Mouse (Mus musculus) inflammation-experienced regulatory T-cells, adult 6 months (primary cell): ENCODE measurements around the gene Abcg1. TPM values are rescaled to one million over a fixed set of nuclear protein-coding genes. Genes with fewer than 3 reads are reported as not detected.

ENCODE experiments used
- ATAC-seq: one replicate; pipeline ENCODE4 v1.8.0; 2017
- polyA plus RNA-seq, 3 experiments: library from polyadenylated mRNA; unstranded; fragments of 100-300 nt; shearing (Covaris generic); gene quantifications; one replicate each; pipeline ENCODE4 v1.2.1; 2017

Abcg1 gene
- polyA plus RNA-seq, 3 experiments from 2014 or later: 67.1 to 113 (median 95.6) TPM

DNA sequence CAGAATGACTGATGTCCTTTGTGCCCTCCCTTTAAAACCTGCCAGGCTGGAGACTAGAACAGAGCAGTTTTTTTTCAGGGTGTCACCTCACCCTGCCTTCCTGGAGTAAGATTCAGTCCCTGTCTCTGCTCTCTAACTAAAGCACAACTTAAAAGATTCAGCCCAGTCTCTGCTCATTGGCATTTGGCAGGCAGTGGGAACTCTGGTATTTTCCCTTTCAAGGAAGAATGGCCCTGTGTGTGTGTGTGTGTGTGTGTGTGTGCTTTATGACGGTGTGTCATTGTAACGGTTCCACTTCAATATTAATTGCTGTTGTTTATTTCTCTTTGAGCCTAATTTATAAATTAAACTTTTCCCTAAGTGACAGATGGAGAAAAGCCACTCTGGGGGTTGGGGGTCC, 14.7 kb upstream of the Abcg1 start:
- ATAC-seq: no peak

DNA sequence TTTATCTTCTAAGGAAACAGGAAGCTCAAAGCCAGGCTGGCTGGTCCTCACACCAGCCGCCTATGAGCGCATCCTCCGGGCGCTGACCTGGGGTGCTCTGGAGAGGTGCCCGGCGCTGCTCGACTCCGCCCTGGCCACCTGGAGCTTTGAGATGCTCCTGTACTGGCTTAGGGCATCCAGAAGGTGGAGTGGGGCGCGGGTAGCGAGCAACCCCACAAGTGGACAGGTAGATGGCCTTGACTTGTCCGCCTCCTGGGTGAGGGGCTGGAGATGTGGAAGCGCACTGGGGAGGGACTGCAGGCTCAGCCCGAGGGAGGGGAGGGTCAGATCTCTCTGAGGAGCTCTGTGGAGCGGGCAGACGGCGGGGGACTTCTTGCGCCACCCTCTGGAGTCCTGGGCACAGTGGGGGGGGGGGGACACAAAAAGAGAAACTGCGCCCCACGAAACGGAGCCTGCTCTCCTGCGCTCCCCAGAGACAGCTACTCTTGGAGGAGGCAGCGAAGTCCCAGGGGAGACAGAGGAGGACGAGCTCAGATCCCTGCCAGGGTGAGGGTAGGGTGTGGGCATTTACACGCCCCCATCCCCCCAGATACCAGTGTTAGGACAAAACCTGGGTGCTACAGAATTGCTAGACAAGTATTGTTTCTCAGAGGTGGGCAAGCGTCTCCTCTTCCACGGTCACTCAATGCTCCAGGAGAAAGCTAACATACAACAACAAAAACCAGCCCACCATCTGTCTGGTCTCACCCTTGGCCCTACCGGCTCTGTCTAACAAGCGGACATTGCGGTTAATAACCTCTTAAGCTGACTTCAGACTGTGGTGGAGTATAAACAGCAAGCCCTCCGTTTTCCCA, 643 bp downstream of the Abcg1 start:
- no peak for ATAC-seq

DNA sequence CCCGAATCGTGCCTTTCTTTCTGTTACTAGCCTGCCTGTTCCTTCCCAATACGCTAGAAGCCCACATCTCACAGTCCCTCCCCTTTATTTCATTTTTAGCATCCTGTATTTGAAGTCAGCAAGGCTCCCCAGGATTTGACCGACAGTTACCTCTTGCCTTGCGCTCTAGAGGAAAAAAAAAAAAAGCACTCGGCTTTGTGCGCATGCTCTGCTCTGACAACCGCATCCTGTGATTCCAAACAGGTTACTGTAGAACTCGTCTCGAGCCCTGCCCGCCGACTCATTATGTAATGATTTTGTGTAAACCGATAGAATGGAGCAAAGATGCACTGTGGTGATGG, 1.2 kb downstream of the Abcg1 start:
- ATAC-seq: peak; percentile 74

DNA sequence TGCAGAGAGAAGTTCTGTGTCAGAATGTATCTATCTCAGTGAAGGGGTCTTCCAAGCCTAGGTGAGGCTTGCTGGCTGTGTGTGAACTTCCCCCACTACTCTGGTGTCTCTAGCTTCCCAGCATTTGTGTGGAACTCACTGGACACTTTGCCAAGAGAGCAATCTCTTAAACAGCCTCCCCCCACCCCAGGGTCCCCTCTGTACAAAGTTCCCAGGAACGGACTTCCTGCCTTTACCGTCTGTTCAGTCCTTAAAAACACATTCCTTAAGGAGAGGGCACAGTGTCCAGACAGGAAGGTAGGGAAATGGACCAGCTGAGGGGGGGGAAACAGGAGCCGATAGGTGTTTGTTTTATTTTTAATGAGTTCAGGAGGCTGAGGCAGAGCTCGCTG, 2.7 kb downstream of the Abcg1 start:
- ATAC-seq: no peak

DNA sequence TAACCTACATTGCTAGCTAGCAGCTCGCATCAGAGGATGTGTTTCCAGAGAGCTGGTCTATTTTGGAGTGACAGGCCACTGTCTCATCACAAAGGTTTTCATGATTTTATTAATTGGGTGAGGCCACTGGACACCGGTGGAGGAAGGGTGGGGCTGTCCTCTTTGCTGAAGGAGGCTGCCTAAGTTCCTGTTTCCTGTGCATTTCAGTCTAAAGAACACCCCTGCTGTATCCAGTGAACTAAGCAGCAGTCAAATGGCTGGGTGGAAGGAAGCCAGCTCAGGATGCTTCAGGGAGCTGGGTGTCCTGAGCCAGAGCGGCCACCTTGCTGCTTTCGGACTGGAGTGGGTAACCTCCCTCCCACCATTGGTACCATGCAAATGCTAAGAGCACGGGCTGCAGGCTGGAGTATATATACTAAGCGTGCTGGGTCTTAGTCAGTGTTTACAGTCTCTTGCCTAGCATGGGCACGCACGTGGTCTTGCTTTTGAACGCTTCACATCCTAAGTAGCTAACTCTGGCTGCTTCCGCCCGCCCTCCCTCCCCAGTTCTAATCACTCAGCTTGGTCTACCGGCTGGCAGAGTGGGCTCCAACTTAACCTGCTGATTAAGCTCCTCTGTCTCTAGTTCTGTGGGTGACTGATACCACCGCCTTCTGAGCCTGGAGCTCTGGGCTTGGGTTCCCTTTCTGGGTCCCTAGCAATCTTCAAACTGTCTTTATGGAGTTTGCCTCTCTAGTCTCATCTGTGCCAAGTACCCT, 3.3 kb downstream of the Abcg1 start:
- ATAC-seq: peak; percentile 51

DNA sequence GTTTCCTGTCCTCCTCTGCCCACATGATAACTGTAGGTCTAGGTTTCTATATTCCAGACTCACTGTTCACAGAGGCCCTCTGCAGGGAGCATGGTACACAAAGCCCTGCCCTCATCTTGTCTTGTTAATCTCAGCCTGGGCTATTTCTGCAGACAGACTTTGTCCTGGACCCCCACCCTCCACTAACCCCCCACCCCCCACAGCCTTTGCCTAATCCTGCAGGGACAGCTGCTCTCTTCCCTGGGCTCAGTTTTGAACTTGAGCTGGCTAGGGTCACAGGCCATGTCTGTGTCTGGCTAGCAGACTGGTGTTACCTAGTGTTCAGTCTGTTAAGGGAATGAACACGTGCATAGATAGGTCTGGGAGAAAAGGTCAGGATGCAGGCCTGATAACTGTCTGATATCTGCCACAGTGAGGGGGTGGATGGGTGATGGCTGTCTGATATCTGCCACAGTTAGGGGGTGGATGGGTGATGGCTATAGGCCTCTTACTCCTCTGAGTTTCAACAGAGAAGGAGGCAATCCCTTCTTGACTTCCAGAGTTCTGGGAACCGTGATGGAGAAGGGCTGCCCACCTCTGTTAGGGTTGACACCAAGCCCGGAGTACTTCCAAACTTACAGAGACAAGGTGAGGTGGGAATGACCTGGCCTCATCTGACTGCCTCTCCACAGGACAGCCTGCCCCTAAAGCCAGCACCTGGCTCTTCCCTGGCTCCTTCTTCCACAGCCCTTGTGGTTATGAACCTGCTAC, 4.0 kb downstream of the Abcg1 start:
- no peak for ATAC-seq

DNA sequence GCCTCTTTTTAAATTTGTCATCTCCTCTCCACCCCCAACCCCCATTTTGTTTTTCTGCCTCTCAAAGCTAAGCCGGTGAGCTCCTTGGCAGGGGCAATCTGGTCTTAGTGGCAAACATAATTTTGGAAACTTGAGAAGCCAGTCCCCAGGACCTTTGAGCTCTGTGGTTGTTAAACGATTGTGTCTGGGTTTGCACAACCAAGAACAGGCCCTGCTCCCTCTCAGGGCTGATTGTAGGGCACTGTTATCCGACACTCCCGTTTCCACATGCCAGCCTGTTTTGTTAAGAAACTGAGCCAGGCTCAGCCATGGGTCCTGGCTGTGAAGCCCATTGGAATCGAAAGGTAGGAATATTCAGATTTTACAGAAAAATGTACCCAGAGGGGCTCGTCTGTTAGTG, 8.6 kb downstream of the Abcg1 start:
- no peak for ATAC-seq

DNA sequence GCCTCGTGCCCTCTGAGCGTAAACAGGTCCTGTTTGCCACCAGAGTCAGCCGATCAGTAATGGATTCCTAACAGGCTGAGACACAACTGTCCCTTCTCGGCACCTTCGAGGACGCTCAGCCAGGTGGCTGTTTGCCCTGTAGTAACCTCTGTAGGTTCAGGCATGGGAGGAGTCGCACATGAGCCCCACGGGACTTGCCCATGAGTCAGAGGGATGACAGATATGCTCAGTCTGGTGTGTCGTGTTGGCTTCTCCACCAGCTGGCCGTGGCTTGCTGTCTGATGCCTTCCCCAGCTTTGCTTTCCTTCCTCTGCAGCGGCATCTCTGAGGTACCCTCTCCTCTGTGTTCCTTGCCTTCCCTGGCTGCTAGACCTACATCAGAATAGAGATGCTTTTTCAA, 9.6 kb downstream of the Abcg1 start:
- ATAC-seq: peak; percentile 98

DNA sequence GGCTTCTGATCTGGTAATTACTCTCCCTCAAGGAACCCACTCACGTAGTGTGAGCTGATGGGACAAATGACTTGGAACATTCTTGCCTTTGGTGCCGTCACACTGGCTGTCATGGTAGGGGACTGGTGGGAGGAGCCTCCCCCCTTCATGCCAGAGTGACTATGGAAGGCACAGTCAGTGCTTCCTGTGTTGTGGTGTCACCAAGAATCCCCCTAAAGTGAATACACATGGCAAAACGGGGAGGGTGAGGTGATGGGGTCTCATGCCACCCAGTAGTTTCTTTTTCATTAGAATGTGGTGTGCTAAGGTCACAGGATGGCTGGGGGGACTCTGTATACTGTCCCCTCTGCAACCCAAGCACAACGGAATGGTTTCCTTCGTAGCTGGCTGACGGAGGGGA, 11.6 kb downstream of the Abcg1 start:
- no peak for ATAC-seq

DNA sequence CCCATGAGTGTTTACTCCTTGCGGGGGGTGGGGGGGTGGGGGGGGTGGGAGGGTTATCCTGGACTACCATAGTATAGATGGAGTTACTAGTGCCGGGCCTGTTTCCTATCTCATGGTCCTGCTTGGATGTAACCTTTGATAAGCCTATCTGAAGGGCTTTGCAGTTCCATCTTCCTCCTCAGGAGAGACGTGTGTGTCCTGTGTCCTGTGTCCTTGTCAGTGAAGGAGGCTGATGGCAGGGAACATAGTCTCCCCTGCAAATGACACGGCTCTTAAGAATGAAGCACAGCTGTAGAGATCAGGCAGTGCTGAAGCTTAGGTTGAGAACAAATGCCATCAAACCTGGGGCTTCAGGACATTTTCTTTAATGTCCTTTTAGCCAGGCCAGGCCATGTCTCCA, 12.4 kb downstream of the Abcg1 start:
- no peak for ATAC-seq

DNA sequence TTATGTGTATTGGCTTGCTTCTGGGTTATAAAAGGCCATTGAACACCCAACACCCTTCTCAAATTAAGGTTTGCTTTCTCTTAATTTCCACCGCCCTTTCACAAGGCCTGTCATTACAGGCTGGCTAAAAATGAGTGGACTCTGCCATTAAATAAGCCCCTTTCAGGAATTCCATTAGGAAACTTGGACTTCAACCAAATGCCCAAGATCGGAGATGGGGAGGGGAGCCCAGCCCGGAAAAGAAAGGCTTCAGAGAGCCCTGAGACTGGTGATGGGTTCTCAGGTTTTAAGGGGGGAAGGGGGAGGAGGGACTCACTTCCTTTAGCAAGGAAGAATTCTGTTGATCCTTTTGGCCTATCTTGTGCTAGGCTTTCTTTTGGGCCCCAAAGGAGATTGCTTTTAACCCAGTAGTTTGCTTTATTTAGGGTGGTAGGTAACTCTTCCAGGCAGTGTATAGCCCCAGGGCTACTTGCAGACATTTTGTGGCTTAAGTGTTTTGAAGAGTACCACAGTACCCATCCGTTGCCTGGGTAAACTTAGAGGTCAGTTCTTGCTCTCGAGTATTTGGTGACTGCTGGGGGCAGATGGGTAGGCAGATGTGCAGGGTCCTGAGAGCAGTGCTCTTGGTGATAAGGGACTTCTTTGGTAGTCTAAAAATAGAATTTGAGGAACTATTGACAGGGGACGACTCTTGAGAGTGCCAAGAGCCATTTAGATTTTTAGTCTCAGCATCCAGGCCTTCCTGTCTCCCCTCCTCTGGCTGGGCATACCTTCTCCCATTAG, 13.1 kb downstream of the Abcg1 start:
- no peak for ATAC-seq

DNA sequence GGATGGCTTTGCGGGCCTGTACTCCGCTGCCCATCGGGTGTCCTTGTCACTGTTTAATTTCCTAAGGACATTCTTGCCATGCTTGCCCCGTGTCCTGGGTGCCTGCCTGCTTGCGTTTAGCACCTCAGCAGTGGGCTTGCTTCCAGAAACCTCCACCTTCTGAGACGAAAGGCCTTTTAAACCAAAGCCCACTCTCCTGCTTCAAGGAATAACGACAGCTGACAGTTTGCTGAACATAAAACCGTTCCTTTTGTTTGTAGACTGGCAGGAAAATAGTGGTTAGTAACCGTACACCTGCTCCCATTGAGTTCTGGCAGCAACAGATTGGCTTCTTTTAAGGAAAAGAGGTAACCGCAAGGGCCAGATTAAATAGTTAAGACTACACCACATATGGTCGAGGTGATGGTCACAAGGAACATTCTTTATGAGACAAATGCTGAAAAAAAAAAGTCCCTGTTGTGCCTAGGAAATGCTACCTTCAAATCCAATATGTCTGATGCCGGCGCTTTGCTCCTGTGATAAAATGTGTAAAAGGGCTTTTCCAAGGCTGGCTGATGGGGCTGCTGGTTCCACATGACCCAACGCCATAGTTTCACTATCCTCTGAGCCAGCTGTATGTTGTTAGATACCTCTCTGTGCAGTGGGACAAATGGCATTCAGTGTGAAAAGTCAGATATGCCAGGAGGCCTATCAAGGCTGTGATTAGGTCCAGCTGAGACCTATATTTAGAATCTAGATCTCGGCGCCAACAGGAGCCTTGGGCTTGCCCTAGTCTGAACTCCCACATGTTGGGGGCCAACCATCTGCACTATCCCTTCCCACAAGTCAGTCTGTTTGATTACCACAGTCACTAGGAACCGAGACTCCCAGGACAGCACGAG, 14.2 kb downstream of the Abcg1 start:
- ATAC-seq: no peak

DNA sequence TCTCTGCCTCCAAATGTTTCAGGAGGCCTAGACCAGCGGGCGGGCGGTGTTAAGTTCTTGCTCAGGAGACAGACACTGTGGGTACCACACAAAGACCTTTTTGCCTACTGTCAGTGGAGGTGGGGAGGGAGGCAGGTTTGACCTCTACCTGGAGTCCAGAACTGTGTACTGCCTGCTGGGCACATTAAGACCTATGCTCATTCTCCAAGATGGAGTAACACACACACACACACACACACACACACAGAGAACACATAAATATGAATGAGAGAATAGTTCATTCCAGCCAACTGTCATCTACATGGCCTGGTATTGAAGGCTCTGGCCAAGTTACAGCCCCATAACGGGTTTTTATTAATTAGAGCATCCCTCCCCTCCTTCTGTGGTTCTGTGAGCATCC, 15.4 kb downstream of the Abcg1 start:
- no peak for ATAC-seq

DNA sequence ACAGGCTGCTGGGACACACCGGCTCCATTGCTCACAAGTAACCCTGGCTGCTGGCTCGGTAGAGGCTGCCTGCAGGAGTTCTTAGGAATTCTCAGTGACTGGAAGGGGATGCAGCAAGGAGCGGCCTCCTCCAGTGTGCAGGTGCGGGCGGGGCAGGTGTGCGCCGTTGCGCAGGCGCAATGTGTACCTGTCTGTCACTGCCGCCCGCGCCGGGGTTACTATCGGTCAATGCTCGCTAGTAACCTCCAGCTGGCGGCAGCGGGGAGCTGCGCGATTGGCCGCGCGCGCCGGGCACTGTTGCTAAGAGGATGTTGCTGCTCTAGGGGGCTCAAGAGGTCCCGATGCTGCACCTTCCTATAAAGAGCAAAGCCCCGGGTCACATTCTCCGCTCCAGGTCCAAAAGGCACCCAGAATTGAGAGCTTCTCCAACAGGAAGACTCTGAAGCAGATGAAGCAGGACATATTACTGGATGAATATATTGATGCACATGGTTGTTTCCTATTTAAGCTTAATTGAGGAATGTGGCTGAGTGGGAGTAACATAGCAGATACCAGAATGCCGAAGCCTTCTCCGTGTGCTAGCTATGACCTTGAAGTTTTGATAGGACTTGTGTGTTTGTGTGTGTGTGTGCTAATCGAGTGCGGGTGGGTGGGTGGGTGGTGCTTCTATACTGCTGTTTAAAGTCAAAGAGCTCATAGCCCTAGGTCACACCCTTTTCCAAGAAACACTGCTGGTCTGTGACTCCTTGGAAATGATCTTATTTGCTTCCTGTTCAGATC, 16.0 kb downstream of the Abcg1 start:
- peak; percentile 57 for ATAC-seq

DNA sequence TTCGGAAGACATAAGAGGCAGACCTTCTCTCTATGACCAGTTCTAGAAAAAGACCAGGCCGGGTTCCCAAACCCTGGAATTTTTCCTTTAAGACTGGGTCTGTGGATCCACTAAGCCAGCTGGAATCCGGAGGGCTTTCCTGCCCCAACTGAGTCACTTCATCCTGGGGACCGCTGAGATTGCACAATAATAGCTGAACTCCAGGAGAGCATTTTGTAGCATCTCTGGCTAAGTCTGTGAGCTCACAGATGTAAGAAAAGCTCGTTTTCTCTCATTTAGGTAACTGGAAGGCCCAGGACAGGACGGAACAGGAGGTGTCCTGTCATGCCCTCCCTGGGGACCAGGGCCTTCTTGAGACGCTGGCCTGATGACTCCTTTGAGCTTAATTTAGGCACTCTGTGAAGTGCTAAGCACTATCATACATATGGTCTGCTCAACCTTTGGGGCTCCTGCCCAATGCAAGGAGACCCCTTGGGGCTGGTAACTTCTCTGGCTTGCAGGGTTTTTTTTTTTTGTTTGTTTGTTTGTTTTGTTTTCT, 16.6 kb downstream of the Abcg1 start:
- no peak for ATAC-seq

DNA sequence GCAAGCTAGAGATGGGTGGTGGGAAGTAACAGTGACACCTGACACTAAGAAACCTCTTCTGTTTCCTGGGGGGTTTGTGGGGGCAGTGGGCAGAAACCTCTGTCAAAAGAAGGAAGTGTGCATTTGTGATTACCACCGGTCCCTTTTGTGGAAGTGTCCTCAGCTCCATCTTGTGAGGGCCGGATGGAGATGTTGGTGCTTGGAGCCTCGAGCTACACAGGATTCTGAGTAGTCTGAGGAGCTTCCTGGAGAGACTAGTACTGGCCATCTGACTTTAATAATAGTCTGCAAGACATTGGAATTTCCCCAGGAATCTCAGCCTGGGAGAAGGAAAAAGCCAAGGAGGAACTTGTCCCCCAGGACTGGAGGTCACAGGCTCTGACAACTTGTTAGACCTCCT, 17.2 kb downstream of the Abcg1 start:
- ATAC-seq: no peak

DNA sequence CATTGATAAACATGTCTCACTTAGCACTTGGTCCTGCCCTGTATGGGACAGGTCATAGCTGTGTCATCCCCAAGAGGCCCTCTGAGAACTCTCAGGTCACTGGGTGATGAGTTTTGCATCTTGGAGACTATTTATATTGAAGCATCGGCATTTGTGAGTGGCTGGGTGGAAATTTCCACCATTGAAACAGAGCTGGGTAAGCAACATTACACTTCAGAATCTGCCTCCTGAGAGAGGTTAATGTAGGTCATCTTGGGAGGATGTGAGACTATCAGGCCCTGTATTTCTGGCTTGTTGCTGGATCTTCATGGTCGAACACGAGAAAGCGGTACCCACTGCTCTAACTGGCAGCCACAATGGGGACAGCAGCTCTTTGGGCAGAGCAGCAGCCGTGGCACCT, 18.0 kb downstream of the Abcg1 start:
- ATAC-seq: peak; percentile 64

DNA sequence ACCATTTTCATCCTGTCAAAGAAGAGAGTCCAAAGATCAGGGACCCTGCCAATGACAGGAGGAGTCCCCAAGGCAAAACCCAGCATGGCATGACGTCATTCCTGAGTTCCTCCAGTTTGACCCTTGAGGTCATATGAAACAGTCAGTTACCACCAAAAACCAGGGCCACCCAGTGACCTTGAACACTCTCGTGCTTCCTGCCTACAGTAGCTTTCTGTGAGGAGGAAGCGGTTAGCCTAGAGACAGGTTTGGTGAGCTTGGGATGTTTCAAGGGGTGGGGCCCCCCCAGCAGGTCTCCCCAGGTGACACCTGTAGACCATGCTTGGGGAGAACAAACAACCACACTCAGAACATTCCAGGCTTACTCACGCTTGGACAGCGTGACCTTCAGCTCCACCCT, 20.1 kb downstream of the Abcg1 start:
- peak; percentile 46 for ATAC-seq

DNA sequence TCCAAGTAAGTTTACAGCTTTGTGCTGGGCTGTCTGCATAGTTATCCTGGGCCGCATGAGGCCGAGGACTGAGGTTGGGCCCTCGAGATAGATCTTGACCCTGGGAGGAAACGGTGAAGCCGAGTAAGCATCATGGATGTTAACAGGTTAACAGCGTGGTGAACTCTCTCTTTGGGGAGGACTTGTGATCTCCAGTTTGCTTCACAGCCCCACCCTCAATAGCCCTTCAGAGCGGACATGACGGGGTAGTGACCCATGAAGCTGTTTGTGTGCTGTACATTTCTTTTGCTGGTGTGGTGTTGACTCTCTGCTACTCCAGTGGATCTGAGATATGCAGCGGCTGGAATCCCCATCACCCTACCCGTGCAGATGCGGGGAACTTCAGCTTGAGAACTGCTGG, 21.1 kb downstream of the Abcg1 start:
- ATAC-seq: no peak

DNA sequence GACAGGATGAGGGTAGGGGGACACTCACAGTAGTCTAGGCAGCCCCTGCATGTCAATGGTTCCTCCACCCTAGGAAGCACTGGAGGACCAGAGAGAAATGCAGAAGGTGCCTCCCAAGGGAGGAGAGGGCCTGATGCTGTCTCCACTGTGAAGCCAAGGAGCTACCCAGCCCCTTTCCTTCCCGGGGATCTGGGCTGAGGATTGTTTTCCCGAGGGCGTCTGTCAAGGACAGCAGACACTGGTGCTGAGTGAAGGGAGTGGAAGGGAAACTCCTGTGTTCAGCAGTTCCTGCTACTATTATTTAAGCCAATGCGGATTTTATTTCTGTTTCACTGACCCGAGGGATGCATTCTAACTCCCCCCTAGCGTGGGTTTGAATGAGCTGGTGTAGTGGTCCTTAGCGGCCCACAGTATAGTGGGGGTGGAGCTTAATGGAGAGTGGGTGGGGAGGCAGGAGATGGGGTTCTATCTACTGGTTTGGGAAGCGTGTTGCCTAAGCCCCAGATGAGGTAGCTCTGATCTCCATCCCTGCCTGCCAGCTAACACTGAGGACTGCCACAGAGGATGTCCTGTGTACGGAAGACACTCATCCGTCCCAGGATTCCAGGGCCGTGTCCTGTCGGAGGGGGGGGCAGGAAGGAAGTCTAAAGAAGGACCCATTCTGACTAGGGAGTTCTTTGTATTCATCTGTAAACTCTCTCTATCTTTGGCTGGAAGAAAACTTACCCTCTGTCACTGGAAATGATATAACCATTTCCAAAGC, 21.8 kb downstream of the Abcg1 start:
- no peak for ATAC-seq
